Mouse (Mus musculus) embryo, embryonic 9.5 days (tissue): Measurements from ENCODE around the gene Zfp518b.

ENCODE experiments used
- DNase-seq: peaks from one replicate; pipeline ENCODE4 v3.0.0-alpha.2; 2017; ENCODE audit errors: extremely low spot score

Zfp518b gene

GRCm38 (mm10) chr5:38632463-38633449 lies 51.9 kb downstream of the Zfp518b start:
- peak; percentile 78 for DNase-seq

GRCm38 (mm10) chr5:38628023-38628422 lies 56.6 kb downstream of the Zfp518b start:
- DNase-seq: no peak

- DNase-seq: no peak
Observed at GRCm38 (mm10) chr5:38626883-38627282, 57.7 kb downstream of the Zfp518b start.

DNA sequence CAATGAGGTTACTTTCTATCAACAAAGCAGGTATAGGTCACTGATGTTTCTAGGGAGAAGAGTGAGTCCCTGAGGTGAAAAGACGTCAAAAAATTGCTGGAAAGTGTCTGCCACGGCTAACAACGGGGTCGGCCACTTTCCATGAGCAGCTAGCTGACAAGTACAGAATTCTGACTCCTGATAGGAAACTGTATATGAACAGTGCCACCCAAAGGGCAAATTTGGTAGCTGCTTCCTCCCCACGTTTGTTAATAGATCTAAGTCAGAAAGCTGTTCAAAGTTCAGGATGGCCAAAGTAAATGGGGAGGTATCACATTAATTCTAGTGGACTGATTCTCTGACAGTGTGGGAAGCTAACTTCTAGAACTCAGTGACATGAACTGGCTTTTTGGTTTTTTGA lies 63.8 kb downstream of the Zfp518b start:
- no peak for DNase-seq

DNA sequence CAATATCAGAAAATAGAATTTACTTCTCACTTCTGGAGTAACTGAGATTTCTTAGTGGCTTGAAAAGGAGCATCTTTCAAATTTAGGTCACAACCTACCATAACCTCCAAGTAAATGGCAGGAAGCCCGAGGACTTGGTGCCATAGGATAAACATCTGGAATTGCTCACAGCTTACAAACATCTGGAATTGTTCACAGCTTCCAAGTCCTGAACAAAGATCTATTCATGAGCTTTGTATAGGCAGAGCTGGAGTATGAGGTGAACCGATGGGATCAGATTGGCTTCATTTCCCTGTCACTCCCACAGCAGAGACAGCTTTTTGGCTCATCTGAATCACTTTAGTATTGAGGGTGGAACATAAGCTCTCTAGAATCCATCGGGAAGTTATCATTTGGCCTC lies 65.7 kb downstream of the Zfp518b start:
- no peak for DNase-seq
